Mouse (Mus musculus) spleen, postnatal 14 days (tissue): ENCODE results near the gene Syne4.

Source experiments
- DNase-seq, 2 experiments: peaks; one replicate each; pipeline ENCODE4 v3.0.0; 2021 to 2022; ENCODE audit warnings: low spot score in 2 of 2

Syne4 gene

GRCm38 (mm10) chr7:30314721-30315155, at the start of gene Syne4:
Gene Syne4, plus strand, starts transcription at chr7:30314807.
- no peak for DNase-seq

GRCm38 (mm10) chr7:30265041-30265440, 49.6 kb upstream of the Syne4 start:
- DNase-seq, result no peak

GRCm38 (mm10) chr7:30265531-30265930, 49.1 kb upstream of the Syne4 start:
- no peak for DNase-seq

GRCm38 (mm10) chr7:30265935-30266334, 48.7 kb upstream of the Syne4 start:
- DNase-seq, result no peak

GRCm38 (mm10) chr7:30266780-30267179, 47.8 kb upstream of the Syne4 start:
- no peak for DNase-seq

GRCm38 (mm10) chr7:30269641-30270040, 45.0 kb upstream of the Syne4 start:
- no peak for DNase-seq

GRCm38 (mm10) chr7:30274383-30274782, 40.2 kb upstream of the Syne4 start:
- DNase-seq, result no peak

- DNase-seq, result no peak
Observed at GRCm38 (mm10) chr7:30278911-30279310, 35.7 kb upstream of the Syne4 start.

- no peak for DNase-seq
Observed at GRCm38 (mm10) chr7:30279536-30279935, 35.1 kb upstream of the Syne4 start.

GRCm38 (mm10) chr7:30279951-30280669, 34.5 kb upstream of the Syne4 start, which contains the start of the genes Thap8 and Wdr62:
Gene Thap8, plus strand, starts transcription at chr7:30280094.
Gene Wdr62, minus strand, starts transcription at chr7:30280419.
- DNase-seq, result peak; percentile 83 to 89

GRCm38 (mm10) chr7:30280670-30281138, 33.9 kb upstream of the Syne4 start:
- DNase-seq, result peak; percentile 48 to 58

- DNase-seq, result no peak
Observed at GRCm38 (mm10) chr7:30281522-30281921, 33.1 kb upstream of the Syne4 start.

GRCm38 (mm10) chr7:30282740-30283139, 31.9 kb upstream of the Syne4 start:
- DNase-seq, result no peak

GRCm38 (mm10) chr7:30286701-30287410, 27.8 kb upstream of the Syne4 start:
- DNase-seq, result no peak

GRCm38 (mm10) chr7:30288046-30288445, 26.6 kb upstream of the Syne4 start:
- no peak for DNase-seq

- no peak for DNase-seq
Observed at GRCm38 (mm10) chr7:30289071-30289713, 25.4 kb upstream of the Syne4 start.

- no peak for DNase-seq
Observed at GRCm38 (mm10) chr7:30289714-30290399, 24.8 kb upstream of the Syne4 start.

GRCm38 (mm10) chr7:30291215-30292131, 23.1 kb upstream of the Syne4 start, which contains the start of gene Clip3:
Gene Clip3, plus strand, starts transcription at chr7:30291728.
- no peak for DNase-seq

GRCm38 (mm10) chr7:30293795-30294194, 20.8 kb upstream of the Syne4 start:
- DNase-seq, result no peak

- no peak for DNase-seq
Observed at GRCm38 (mm10) chr7:30294296-30294695, 20.3 kb upstream of the Syne4 start.

GRCm38 (mm10) chr7:30295103-30295502, 19.5 kb upstream of the Syne4 start:
- DNase-seq, result no peak
